Mouse (Mus musculus) myocyte (in vitro differentiated cells): ENCODE data around the gene Cops7b.

Experiments
- E2F4 ChIP-seq: IDR thresholded peaks from one replicate; pipeline ENCODE4 v1.6.1; 2011; ENCODE audit warnings: mild to moderate bottlenecking, control low read depth, moderate library complexity; ENCODE audit not compliant: insufficient read depth
- MAX ChIP-seq: IDR thresholded peaks from one replicate; pipeline ENCODE4 v1.6.1; 2011; ENCODE audit warnings: low read depth, mild to moderate bottlenecking, control low read depth
- MYOD1 ChIP-seq, 3 experiments: IDR thresholded peaks; one replicate each; pipeline ENCODE4 v1.6.1; 2011; ENCODE audit warnings: control low read depth in 2 of 3, low read depth in 2 of 3, mild to moderate bottlenecking in 2 of 3, moderate library complexity in 1 of 3; ENCODE audit not compliant: insufficient read length in 2 of 3, control insufficient read depth in 1 of 3
- POLR2A ChIP-seq: IDR thresholded peaks from one replicate; pipeline ENCODE4 v1.6.1; 2011; ENCODE audit warnings: low read depth, mild to moderate bottlenecking, control low read depth, moderate library complexity; ENCODE audit not compliant: insufficient read length
- USF1 ChIP-seq: IDR thresholded peaks from one replicate; pipeline ENCODE4 v1.6.1; 2011; ENCODE audit warnings: low read depth, mild to moderate bottlenecking, control low read depth, moderate library complexity

DNA sequence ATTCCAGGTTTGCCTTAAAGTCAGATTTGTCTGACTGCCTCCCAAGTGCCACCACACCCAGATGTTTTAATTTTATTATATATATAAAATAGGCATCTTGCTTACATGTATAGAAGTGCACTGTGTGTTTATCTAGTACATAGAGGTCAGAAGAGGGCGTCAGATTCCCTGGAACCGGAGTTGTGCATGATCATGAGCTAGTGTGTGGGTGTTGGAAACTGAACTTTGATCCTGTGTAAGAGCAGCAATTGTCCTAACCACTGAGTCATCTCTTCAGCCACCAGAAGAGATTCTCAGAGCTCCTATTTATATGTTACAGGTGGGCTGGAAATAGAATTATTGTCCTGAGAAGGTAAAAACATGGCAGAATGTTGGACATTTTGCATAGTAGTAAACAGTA, 17.4 kb downstream of the Cops7b start:
- no peak for TF ChIP-seq POLR2A
- no peak for TF ChIP-seq E2F4
- TF ChIP-seq MYOD1 (IDR thresholded peaks at IDR 0.05; ENCODE audit: control insufficient read depth in 1 of 3, insufficient read length in 2 of 3, low read depth in 2 of 3): no peak
- TF ChIP-seq USF1: no peak
- TF ChIP-seq MAX: no peak
